ENCODE assay signal across 9 mouse cellular contexts in the genomic region with DNA sequence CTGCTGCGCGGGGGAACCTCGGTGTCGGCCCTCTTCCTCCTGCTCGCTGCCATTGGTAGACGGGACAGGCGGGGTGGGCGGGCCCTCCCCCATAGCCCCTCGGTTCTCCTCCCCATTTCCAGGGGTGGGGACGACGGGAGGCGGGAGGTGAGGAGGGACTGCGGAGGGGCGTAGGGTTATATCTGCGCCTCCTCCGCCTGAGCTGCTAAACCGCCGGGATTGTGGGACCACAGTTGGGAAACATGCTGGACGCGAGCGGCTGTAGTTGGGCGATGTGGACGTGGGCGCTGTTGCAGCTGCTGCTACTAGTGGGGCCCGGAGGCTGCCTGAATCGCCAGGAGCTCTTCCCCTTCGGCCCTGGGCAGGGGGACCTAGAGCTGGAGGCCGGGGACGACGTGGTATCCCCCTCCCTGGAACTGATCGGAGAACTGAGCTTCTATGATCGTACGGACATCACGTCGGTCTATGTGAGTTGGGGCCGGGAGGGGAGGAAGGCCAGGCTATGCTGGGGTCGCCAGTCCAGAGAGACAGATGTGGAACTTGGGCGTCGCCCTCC. TPM values are rescaled to one million over a fixed set of nuclear protein-coding genes. Genes with fewer than 3 reads are reported as not detected.
DNase-seq lines count a peak whose midpoint lies in the region; ATAC-seq and TF ChIP-seq lines count a peak whose summit lies in the region.
"Not testable (repeated sequence)": the region's sequence is repeated elsewhere in the genome, so short reads cannot be mapped to it uniquely, and the experiment has no call there.
"Had no signal": no experiment of that assay in that cellular context is flagged by ENCODE, and none has a peak within 500 bp of the region (broad histone marks: within the 10 kb centered on the region; RNA-seq: fewer than 3 reads in every experiment).

A gene (plus strand): TSS at position 92 of the 556 bp plus-strand sequence.

- peak within 1 kb of the TSS; percentile 36 for H3K4me2 ChIP-seq in embryonic facial prominence, embryonic 12.5 days (replicated peaks)
- peak within 1 kb of the TSS; percentile 26; the same call in 1 of the 2 replicates for H3K4me2 ChIP-seq in kidney, embryonic 14.5 days (replicated peaks; ENCODE audit: low read depth, low read length)

- peak within 1 kb of the TSS; percentile 28 for H3K4me3 ChIP-seq in embryonic facial prominence, embryonic 12.5 days
- H3K4me3 ChIP-seq in kidney, embryonic 14.5 days (ENCODE audit: low read length), result peak within 1 kb of the TSS; percentile 24; the same call in 1 of the 2 replicates
- H3K4me3 ChIP-seq in midbrain, embryonic 10.5 days, result peak within 1 kb of the TSS; percentile 43
- H3K4me3 ChIP-seq in small intestine, adult 2 months (ENCODE audit: low read depth, low read length), result peak within 1 kb of the TSS; percentile 54

- not testable (repeated sequence) for H3K27me3 ChIP-seq in embryonic facial prominence, embryonic 12.5 days; kidney, embryonic 14.5 days (ENCODE audit: control insufficient read depth, insufficient read depth, low read length); midbrain, embryonic 10.5 days (ENCODE audit: low read depth, poor library complexity, severe bottlenecking); small intestine, adult 2 months (ENCODE audit: control insufficient read depth, insufficient read depth, low read length)

- not testable (repeated sequence) for H3K36me3 ChIP-seq in embryonic facial prominence, embryonic 12.5 days; kidney, embryonic 14.5 days (ENCODE audit: control insufficient read depth, insufficient read depth, low read length); midbrain, embryonic 10.5 days; small intestine, adult 2 months (ENCODE audit: control insufficient read depth, insufficient read depth, low read length)

- not testable (repeated sequence) for TF ChIP-seq CTCF in small intestine, adult 2 months (IDR thresholded peaks at IDR 0.05; ENCODE audit: extremely low read depth, insufficient read length, insufficient replicate concordance, low read depth, low read length)

- under 1% methylated on average over 28 of the region's 39 CpGs for WGBS in embryonic facial prominence, embryonic 12.5 days
- WGBS in kidney, embryonic 14.5 days, result under 1% methylated on average over 25 of the region's 39 CpGs
- 0% methylated on average over 22 of the region's 39 CpGs for WGBS in midbrain, embryonic 10.5 days
- 3% methylated on average over 34 of the region's 39 CpGs for whole genome bisulfite sequencing in small intestine, adult 2 months

- H3K4me1 ChIP-seq in embryonic facial prominence, embryonic 12.5 days; kidney, embryonic 14.5 days (ENCODE audit: control insufficient read depth, insufficient read depth, low read length); midbrain, embryonic 10.5 days; small intestine, adult 2 months (ENCODE audit: control insufficient read depth, insufficient read depth, insufficient read length, low read length): not testable (repeated sequence)

- H3K27ac ChIP-seq in embryonic facial prominence, embryonic 12.5 days; kidney, embryonic 14.5 days (ENCODE audit: low read depth, low read length); midbrain, embryonic 10.5 days (replicated peaks); small intestine, adult 2 months (ENCODE audit: insufficient read depth, low read depth, low read length): not testable (repeated sequence)

- ATAC-seq in embryonic facial prominence, embryonic 12.5 days (ENCODE audit: insufficient number of reproducible peaks, insufficient read depth, low FRiP score, low TSS enrichment), result peak; percentile 82
- peak; percentile 83 for ATAC-seq in kidney, embryonic 14.5 days (ENCODE audit: low FRiP score, low TSS enrichment)

- H3K9ac ChIP-seq in embryonic facial prominence, embryonic 12.5 days; kidney, embryonic 14.5 days (ENCODE audit: low read depth, low read length): not testable (repeated sequence)

- H3K9me3 ChIP-seq in embryonic facial prominence, embryonic 12.5 days; kidney, embryonic 14.5 days (ENCODE audit: control insufficient read depth, low read length); midbrain, embryonic 10.5 days (replicated peaks): not testable (repeated sequence)

- intact Hi-C loops in heart, postnatal 25 days (cut with DNase I), result not testable (repeated sequence)

- DNase-seq in R1 (ENCODE audit: low read depth, low spot score) (peak; percentile 72), liver (peak; percentile 12)
- peak; percentile 50 for DNase-seq in gastrocnemius, postnatal 25 days
- peak; percentile 37 for DNase-seq in heart, postnatal 25 days (ENCODE audit: low spot score)
- peak; percentile 15 for DNase-seq in midbrain, embryonic 10.5 days (ENCODE audit: low spot score)

- TF ChIP-seq POLR2A in small intestine, adult 2 months (IDR thresholded peaks at IDR 0.05; ENCODE audit: low read depth, low read length), result not testable (repeated sequence)

RNA-seq across cellular contexts. Expression of the gene that starts here (rescaled TPM):
- polyA plus RNA-seq in embryonic facial prominence, embryonic 12.5 days (2016; fragmentation: Nextera tagmentation; extraction: Ambion mirVana), result 61.5 and 65.7 TPM in 2 replicates
- 10 to 100 TPM; 76.3 to 99.2 TPM for total RNA-seq in gastrocnemius, postnatal 25 days (2021)
- 100 to 1,000 TPM in 1 of 2 experiments, 10 to 100 TPM in 1; 98.8 to 118 TPM for total RNA-seq in heart, postnatal 25 days (2021)
- polyA plus RNA-seq in kidney, embryonic 14.5 days (2014; fragmentation: Nextera tagmentation; extraction: Ambion mirVana), result 61.8 and 96.1 TPM in 2 replicates
- 38.3 and 49.5 TPM in 2 replicates for polyA plus RNA-seq in midbrain, embryonic 10.5 days (2016; fragmentation: Nextera tagmentation; extraction: Ambion mirVana)
- polyA plus RNA-seq in small intestine, adult 2 months (2012; rRNA removed), result 21.1 and 26.2 TPM in 2 replicates
- polyA plus RNA-seq: erythroblast, embryonic 14.5 days had no signal

Comparison
In these comparisons a context has a peak if more than half of its experiments do, and no peak if none do; other contexts are left out.
1. DNase-seq: peak in every context shown above with its lines; median percentile 72 in R1; 50 in gastrocnemius, postnatal 25 days; 37 in heart, postnatal 25 days; 15 in midbrain, embryonic 10.5 days; 12 in liver.